Mouse (Mus musculus): ENCODE results near the gene 4930402F06Rik. TPM values are rescaled to one million over a fixed set of nuclear protein-coding genes. Genes with fewer than 3 reads are reported as not detected.

4930402F06Rik gene
- total RNA-seq, 2 experiments from 2014 or later: not detected

DNA sequence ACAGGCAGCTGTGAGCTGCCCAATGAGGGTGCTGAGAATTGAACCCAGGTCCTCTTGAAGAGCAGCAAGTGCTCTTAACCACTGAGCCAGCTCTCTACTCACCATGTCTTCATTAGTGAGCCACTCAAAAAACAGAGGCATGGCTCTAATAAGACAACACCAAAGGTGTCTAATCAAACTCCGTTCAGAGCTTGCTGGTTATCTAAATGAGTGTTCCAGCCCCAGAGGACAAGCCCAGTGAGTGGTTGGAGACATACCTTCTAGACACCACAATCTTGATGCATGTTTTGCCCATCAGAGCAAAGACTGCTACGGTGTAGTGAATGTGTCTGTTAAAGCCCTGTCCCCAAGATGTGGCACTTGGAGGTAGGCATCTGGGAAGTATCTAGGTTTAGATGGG lies 22.7 kb upstream of the 4930402F06Rik start:
- ATAC-seq (replicated peaks; ENCODE audit: low FRiP score, poor library complexity, severe bottlenecking): peak; percentile 38

- ATAC-seq (replicated peaks; ENCODE audit: low FRiP score, poor library complexity, severe bottlenecking): no peak
Measured at GRCm38 (mm10) chr2:35419243-35419642, 22.3 kb upstream of the 4930402F06Rik start.

DNA sequence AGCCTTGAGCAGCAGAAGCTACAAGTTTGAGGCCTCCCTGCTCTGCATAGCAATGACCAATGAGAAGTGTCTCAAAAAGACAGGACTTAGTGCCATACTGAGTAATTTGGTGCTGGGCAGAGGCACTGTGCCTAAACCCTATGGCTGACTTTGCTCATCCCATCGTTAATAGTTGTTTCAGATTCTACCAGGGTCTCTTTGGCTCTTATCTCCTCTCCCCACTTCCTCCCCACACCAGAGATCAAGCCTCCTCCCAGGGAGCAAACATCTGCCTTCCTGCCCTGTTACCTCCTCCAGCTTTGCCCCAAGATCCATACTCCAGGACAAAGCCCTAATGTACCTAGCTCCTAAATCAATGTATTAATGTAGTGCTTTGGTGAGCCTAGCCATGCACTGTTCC lies 20.3 kb upstream of the 4930402F06Rik start:
- ATAC-seq (replicated peaks; ENCODE audit: low FRiP score, poor library complexity, severe bottlenecking): no peak

- ATAC-seq (replicated peaks; ENCODE audit: low FRiP score, poor library complexity, severe bottlenecking): no peak
Measured at GRCm38 (mm10) chr2:35416473-35416872, 19.5 kb upstream of the 4930402F06Rik start.

- ATAC-seq (replicated peaks; ENCODE audit: low FRiP score, poor library complexity, severe bottlenecking): no peak
Measured at GRCm38 (mm10) chr2:35412810-35413209, 15.8 kb upstream of the 4930402F06Rik start.

DNA sequence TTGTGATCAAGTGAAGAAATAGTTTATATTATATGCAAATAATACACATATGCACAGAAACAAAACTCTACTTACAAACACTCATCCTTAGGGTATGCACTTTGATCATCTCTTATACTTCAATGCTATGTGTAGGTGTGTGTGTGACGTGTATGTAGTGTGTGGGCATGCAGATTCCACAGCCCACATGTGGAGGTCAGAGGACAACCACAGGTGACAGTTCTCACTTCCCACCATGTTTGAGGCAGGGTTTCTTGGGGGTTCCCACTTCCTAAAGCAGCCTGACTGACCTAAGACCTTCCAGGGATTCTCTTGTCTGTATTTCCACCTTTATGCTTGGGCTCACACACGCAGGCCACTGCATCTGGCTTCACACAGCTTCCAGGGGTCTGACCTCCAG lies 15.3 kb upstream of the 4930402F06Rik start:
- no peak for ATAC-seq (replicated peaks; ENCODE audit: low FRiP score, poor library complexity, severe bottlenecking)

DNA sequence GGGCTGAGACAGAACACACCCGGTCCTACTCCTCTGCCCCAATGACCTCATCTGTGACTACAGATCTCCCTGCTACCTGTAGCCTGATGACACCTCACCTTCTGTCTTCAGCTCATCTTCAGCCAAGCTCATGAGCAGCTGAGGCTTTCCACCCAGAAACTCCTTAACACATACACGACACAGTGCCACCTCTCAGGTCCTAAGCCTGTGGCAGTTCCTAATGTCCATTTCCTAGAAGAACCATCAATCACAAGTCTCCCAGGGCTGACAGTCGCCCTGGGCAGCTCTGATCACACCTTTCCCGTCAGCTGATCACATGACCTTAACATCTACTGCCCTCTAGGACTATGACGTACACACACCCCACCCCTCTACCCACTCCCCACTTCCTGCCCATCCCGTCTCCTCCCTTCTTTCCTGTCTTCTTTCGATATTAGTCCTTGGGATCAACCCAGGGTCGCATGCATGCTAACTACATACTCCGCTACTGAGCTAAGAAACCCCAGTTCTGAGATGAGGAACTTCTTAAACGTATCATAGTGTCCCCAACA lies 14.7 kb upstream of the 4930402F06Rik start:
- ATAC-seq (replicated peaks; ENCODE audit: low FRiP score, poor library complexity, severe bottlenecking): no peak

- no peak for ATAC-seq (replicated peaks; ENCODE audit: low FRiP score, poor library complexity, severe bottlenecking)
Measured at GRCm38 (mm10) chr2:35409466-35409865, 12.5 kb upstream of the 4930402F06Rik start.

DNA sequence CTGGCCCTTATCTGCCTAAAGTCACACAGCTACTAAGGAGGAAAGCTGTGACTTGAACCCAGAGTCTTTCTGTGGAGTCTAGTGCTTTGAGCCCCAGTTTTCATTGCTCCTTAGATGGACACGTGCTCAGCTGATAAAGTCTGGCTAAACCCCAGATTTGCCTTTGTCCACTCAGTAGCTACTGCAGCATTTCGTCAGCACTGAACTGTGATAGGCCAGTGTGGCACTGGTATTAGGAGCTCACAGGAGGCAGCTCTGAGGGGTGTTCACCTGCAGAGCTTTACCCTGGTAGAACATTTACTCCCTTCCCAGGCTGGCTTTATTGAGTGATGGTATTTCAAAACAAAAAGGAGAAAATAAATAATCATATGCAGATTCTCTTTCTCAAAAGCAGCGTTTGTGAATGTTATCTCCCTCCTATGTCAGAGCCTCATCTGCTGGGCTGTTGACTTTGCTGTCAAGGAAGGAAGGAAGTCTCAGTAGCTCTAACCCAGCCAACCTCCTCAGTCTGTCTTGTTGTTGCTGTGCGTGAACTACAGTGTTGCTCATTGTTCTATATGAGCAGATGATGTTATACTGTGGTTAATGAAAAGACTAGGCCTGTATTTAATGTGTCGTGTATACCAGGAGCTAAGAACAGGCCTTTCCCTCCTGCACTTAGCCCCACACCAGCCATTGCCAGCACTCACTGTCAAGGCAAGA lies 11.6 kb upstream of the 4930402F06Rik start:
- no peak for ATAC-seq (replicated peaks; ENCODE audit: low FRiP score, poor library complexity, severe bottlenecking)

DNA sequence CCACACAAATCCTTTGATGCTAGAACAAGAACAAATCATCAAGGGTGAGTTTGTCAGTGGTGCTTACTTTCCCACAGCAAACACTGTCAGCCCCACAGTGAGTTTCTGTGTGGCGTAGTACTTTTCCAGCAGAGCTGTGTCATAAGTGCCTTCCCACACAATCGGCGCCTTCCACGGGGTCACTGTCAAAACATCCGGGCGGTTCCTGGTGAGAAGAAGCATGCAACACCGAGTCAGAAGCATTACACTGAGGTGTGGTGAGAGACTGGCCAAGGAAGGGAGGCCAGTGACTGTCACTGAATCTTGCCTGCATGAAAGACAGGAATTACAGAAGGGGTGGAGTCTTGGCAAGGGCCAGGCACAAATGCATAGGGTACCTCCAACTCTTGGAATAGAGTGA lies 10.9 kb upstream of the 4930402F06Rik start:
- no peak for ATAC-seq (replicated peaks; ENCODE audit: low FRiP score, poor library complexity, severe bottlenecking)

- ATAC-seq (replicated peaks; ENCODE audit: low FRiP score, poor library complexity, severe bottlenecking): no peak
Measured at GRCm38 (mm10) chr2:35407266-35407665, 10.3 kb upstream of the 4930402F06Rik start.

- no peak for ATAC-seq (replicated peaks; ENCODE audit: low FRiP score, poor library complexity, severe bottlenecking)
Measured at GRCm38 (mm10) chr2:35406611-35407010, 9.6 kb upstream of the 4930402F06Rik start.

DNA sequence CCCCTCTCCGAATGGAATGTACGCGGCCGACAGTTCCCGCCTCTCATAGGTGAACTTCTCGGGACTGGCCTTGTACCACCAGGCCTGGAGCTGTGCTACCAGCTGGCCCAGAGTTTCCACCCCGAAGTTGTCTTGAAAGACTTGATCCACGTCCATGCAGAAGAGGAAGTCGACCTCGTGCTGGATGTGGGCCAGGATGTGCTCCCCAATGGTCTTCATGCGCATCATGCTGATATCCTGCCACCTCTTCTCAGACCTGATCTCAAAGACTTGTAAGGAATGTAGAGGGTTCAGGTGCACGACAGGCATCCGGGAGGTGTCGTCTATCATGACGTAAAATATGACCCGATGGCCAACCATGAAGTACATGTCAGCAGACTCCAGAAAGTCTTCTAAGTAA lies 5.4 kb upstream of the 4930402F06Rik start:
- no peak for ATAC-seq (replicated peaks; ENCODE audit: low FRiP score, poor library complexity, severe bottlenecking)

GRCm38 (mm10) chr2:35400739-35401138 lies 3.8 kb upstream of the 4930402F06Rik start:
- ATAC-seq (replicated peaks; ENCODE audit: low FRiP score, poor library complexity, severe bottlenecking): no peak

GRCm38 (mm10) chr2:35398184-35398828 lies 1.3 kb upstream of the 4930402F06Rik start:
- no peak for ATAC-seq (replicated peaks; ENCODE audit: low FRiP score, poor library complexity, severe bottlenecking)

DNA sequence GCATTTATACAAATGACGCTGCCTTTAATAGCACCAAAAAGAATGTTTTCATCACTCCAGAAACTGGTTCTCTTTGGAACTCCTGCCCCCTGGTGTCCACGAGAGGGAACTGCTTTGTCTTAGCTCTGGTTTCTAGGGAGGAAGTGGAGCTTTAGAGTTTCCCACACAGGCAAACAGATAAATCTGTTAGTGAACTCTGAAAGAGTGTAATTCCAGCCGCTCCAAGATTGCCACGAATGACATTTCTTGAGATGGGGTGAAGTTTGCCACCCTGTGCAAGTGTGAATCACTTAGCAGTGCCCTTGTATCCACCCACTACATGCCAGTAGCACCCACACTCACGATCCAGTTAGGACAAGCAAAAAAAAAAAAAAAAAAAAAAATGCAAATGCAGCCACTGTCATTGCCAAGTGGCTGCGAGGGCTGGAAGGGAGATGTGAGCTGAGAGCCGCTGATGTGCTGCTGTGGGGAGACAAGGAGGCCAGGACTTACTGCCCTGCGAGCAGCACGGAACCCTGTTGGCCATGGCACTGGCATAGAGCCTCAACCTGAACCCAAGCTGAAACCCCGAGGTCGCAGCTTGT lies 707 bp upstream of the 4930402F06Rik start:
- peak; percentile 86 for ATAC-seq (replicated peaks; ENCODE audit: low FRiP score, poor library complexity, severe bottlenecking)

GRCm38 (mm10) chr2:35385441-35385871 lies 11.5 kb downstream of the 4930402F06Rik start:
- ATAC-seq (replicated peaks; ENCODE audit: low FRiP score, poor library complexity, severe bottlenecking): no peak

GRCm38 (mm10) chr2:35379306-35379705 lies 17.7 kb downstream of the 4930402F06Rik start:
- no peak for ATAC-seq (replicated peaks; ENCODE audit: low FRiP score, poor library complexity, severe bottlenecking)

- ATAC-seq (replicated peaks; ENCODE audit: low FRiP score, poor library complexity, severe bottlenecking): no peak
Measured at GRCm38 (mm10) chr2:35377600-35377999, 19.4 kb downstream of the 4930402F06Rik start.

DNA sequence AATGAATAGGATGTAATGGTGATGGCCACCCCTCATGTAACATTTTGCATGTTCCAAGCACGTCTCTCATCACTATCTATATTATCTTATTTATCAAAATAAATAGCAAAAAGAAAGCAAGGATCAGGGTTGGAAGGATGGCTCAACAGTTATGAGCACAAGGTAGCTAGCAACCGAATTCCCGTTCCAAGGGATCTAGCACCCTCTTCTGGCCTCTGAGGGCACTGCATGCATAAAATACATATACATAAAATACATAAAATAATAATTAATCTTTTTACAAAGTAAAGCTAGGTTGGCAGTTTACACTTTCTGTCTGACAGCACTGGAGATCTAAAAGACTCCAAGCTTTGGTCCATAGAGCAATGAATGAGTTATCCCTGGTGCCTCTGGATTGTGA lies 24.0 kb downstream of the 4930402F06Rik start:
- peak; percentile 67; the same call in 1 of the 2 replicates for ATAC-seq (replicated peaks; ENCODE audit: low FRiP score, poor library complexity, severe bottlenecking)

GRCm38 (mm10) chr2:35370686-35371085 lies 26.3 kb downstream of the 4930402F06Rik start:
- ATAC-seq (replicated peaks; ENCODE audit: low FRiP score, poor library complexity, severe bottlenecking): no peak
